Mouse (Mus musculus): ENCODE measurements around the gene Smbd1.

DNA sequence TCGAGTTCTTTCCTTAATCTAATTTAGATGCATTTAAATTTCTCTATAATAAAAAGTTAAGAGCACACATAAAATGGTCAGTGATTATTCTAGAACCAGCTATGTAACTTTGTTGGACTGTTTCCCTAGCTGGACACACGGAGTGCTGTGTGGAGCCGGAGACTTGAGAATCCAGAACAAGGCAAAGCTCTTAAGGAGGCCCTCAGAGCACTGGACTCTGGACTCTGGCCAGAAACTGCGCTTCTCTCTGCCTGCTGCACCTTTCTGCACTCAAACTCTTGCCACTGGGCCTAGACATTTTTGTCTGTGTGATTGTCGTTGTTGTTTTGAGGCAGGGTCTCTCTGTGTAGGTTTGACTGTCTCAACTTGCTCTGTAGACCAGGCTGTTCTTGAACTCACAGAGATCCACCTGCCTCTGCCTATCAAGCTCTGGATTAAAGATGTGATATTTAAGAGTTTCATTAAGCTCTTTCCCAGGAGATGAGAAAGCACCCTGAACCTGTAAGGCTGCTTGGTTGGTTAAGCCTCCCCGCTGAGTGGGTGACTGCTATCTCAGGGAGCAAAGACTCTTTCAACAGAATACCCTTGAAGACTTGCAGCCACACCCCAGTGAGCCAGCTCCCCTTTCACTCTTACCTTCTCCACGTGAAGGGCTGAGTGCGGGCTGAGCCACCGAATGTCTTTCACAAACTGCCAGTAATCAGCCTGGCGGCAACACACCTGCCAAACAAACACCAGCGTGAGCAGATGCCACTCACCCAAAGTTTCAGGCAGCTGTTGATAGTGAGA, 39.0 kb upstream of the Smbd1 start:
- TF ChIP-seq TAL1 (IDR thresholded peaks at IDR 0.05; ENCODE audit: low read length) = no peak
- TF ChIP-seq GATA1 (IDR thresholded peaks at IDR 0.05; ENCODE audit: low read length) = no peak
